Mouse (Mus musculus): ENCODE measurements around the gene Psmd9. TPM values are rescaled to one million over a fixed set of nuclear protein-coding genes. Genes with fewer than 3 reads are reported as not detected.

Psmd9 gene
- polyA plus RNA-seq, 1 experiment from 2014 or later, result 54.9 TPM

- no peaks in the 10 kb centered on the region for H3K9me3 ChIP-seq (replicated peaks)
- peak overlapping the region; percentile 99 for H3K9ac ChIP-seq
- H3K36me3 ChIP-seq, result peaks cover 31% of the 10 kb centered on the region
- peak overlapping the region; percentile 96 for H3K4me2 ChIP-seq
- ATAC-seq (replicated peaks; ENCODE audit: insufficient number of reproducible peaks, insufficient read depth, low FRiP score, low read depth), result no peak
- H3K4me3 ChIP-seq, result peak overlapping the region; percentile 92
- H3K4me1 ChIP-seq (replicated peaks), result peaks cover 50% of the 10 kb centered on the region
- WGBS, result 42% methylated on average over 20 of the region's 20 CpGs
- no peak overlapping the region for H3K27ac ChIP-seq
- no peaks in the 10 kb centered on the region for H3K27me3 ChIP-seq
Observed at GRCm38 (mm10) chr5:123144746-123145590, 24.2 kb upstream of the Psmd9 start.

GRCm38 (mm10) chr5:123146357-123146756 is 22.9 kb upstream of the Psmd9 start:
- Histone ChIP-seq H3K4me1 (replicated peaks) (peaks cover 63% of the 10 kb centered on the region), H3K36me3 (peaks cover 31% of the 10 kb centered on the region), H3K9ac (no peak overlapping the region), H3K4me2 (no peak overlapping the region), H3K4me3 (no peak overlapping the region), H3K27me3 (no peaks in the 10 kb centered on the region), H3K9me3 (replicated peaks) (no peaks in the 10 kb centered on the region), H3K27ac (no peak overlapping the region)
- no peak for ATAC-seq (replicated peaks; ENCODE audit: insufficient number of reproducible peaks, insufficient read depth, low FRiP score, low read depth)
- WGBS, result 83% methylated on average over 11 of the region's 11 CpGs

DNA sequence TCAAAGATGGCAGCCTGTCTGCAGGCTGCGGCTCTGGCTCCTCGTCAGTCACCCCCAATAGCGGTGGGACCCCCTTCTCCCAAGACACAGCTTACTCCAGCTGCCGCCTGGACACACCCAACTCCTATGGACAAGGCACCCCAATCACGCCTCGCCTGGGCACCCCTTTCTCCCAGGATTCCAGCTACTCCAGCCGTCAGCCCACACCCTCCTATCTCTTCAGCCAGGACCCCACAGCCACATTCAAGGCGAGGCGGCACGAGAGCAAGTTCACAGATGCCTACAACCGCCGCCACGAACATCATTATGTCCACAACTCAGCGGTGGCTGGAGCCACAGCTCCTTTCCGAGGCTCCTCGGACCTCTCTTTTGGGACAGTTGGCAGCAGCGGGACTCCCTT is 21.6 kb upstream of the Psmd9 start:
- Histone ChIP-seq H3K9me3 (replicated peaks) (no peaks in the 10 kb centered on the region), H3K36me3 (peaks cover 43% of the 10 kb centered on the region), H3K4me3 (no peak overlapping the region), H3K4me1 (replicated peaks) (peaks cover 70% of the 10 kb centered on the region), H3K9ac (no peak overlapping the region), H3K27ac (no peak overlapping the region), H3K27me3 (no peaks in the 10 kb centered on the region), H3K4me2 (no peak overlapping the region)
- ATAC-seq (replicated peaks; ENCODE audit: insufficient number of reproducible peaks, insufficient read depth, low FRiP score, low read depth), result no peak
- 75% methylated on average over 17 of the region's 17 CpGs for WGBS

GRCm38 (mm10) chr5:123148073-123148722 is 21.0 kb upstream of the Psmd9 start:
- Histone ChIP-seq H3K36me3 (peaks cover 49% of the 10 kb centered on the region), H3K27me3 (no peaks in the 10 kb centered on the region), H3K9ac (no peak overlapping the region), H3K27ac (no peak overlapping the region), H3K4me3 (no peak overlapping the region), H3K9me3 (replicated peaks) (no peaks in the 10 kb centered on the region), H3K4me1 (replicated peaks) (peaks cover 70% of the 10 kb centered on the region), H3K4me2 (no peak overlapping the region)
- WGBS, result 83% methylated on average over 25 of the region's 25 CpGs
- no peak for ATAC-seq (replicated peaks; ENCODE audit: insufficient number of reproducible peaks, insufficient read depth, low FRiP score, low read depth)

DNA sequence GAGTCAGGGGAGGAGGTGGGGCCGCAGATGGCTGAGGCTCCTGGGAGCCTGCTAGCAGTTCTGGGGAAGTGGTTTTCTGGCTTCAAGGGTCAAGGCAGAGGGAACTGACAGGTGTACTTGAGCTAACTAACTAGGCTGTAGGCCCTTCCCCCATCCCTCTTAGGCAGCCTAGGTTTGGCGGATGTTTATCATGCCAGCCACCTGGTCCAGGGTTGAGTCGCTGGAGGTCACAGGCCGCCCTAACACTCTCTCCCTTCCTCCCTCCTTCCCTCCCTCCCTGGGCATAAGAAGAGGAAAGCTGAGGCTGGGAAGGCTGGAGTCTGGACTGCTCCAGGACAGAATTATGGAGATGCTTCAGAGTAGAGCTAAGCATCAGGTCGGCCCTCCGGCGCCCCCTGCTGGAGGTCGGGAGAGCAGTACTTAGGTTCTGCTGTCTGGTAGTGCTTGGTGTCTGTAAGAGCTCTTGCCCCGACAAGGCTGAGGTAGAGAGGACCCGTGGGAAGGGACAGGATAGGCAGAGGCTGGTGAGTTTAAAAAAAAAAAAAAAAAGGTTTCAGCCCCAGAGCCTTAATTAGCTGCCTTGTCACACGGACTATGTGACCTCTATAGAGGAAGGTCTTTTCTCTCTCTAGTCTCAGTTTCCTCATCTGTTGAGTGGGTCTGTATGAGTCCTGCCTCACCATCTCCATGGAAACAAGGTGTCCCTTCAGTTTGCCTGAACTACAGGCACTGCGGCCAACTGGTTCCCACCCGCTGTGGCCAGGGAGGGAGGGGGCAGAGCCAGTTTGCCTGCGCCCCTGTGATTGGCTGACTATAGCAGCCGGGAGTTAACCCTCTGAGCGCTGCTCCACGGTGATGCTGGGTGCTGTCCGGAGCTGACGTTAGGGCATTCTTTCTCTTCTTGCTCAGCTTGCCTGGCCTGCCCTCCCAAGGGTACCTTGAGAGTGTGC is 19.5 kb upstream of the Psmd9 start:
- Histone ChIP-seq H3K4me1 (replicated peaks) (peaks cover 60% of the 10 kb centered on the region), H3K9ac (peak overlapping the region; percentile 30; the same call in 1 of the 2 replicates), H3K36me3 (peaks cover 64% of the 10 kb centered on the region), H3K27ac (peak overlapping the region; percentile 62), H3K27me3 (no peaks in the 10 kb centered on the region), H3K9me3 (replicated peaks) (no peaks in the 10 kb centered on the region), H3K4me3 (peak overlapping the region; percentile 42), H3K4me2 (peak overlapping the region; percentile 60)
- peak; percentile 82 for ATAC-seq (replicated peaks; ENCODE audit: insufficient number of reproducible peaks, insufficient read depth, low FRiP score, low read depth)
- 6% methylated on average over 19 of the region's 19 CpGs for WGBS

DNA sequence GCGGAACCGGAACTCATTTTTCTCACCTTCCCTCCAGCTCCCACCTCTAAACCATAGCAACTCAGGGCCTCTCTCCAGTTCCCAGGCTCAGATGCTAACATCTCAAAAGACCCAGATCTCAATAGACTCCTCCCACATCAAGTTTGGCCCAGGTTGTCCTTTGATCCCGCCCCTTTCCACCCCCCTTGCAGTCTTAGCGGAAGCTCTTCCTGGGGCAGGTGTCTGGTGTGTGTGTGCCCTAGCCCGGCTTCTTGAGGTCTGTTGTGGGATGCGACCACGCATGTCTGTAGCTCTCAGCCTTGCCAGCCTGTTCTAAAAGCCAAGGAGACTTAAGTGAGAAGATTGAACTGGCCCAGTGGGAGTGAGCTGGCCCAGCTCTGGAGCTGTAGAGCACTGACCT is 18.6 kb upstream of the Psmd9 start:
- H3K36me3 ChIP-seq, result peaks cover 68% of the 10 kb centered on the region
- peaks cover 51% of the 10 kb centered on the region for H3K4me1 ChIP-seq (replicated peaks)
- WGBS, result 42% methylated on average over 7 of the region's 7 CpGs
- H3K27me3 ChIP-seq, result no peaks in the 10 kb centered on the region
- no peak for ATAC-seq (replicated peaks; ENCODE audit: insufficient number of reproducible peaks, insufficient read depth, low FRiP score, low read depth)
- peak overlapping the region; percentile 55 for H3K27ac ChIP-seq
- H3K9ac ChIP-seq, result peak overlapping the region; percentile 0; the same call in 1 of the 2 replicates
- H3K9me3 ChIP-seq (replicated peaks), result no peaks in the 10 kb centered on the region
- H3K4me3 ChIP-seq, result peak overlapping the region; percentile 42
- peak overlapping the region; percentile 60 for H3K4me2 ChIP-seq

DNA sequence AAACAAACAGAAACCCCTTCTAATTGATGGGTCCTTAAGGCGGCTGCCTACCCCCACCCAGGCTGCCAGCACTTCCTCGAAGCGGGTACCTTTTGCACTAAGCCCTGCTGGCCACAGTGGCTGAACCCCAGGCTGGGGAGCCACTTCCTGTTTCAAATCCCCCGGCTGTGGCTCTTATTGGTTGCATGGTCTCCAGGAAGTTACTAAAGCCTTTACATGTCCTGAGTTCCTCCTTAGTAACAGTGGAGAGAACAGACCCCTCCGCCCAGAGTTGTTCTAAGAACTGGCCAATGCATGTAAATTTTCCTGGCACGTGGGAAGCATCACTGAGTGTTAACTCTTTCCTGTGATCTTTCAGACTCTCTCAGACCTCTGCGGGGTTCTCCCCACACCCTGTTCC is 18.1 kb upstream of the Psmd9 start:
- Histone ChIP-seq H3K4me2 (peak overlapping the region; percentile 60), H3K4me3 (peak overlapping the region; percentile 42), H3K9me3 (replicated peaks) (no peaks in the 10 kb centered on the region), H3K4me1 (replicated peaks) (peaks cover 48% of the 10 kb centered on the region), H3K36me3 (peaks cover 67% of the 10 kb centered on the region), H3K27me3 (no peaks in the 10 kb centered on the region), H3K9ac (peak overlapping the region; percentile 0; the same call in 1 of the 2 replicates), H3K27ac (peak overlapping the region; percentile 55)
- peak; percentile 33; the same call in 1 of the 2 replicates for ATAC-seq (replicated peaks; ENCODE audit: insufficient number of reproducible peaks, insufficient read depth, low FRiP score, low read depth)
- WGBS, result 42% methylated on average over 7 of the region's 7 CpGs

- H3K9me3 ChIP-seq (replicated peaks), result no peaks in the 10 kb centered on the region
- H3K4me3 ChIP-seq, result no peak overlapping the region
- no peak for ATAC-seq (replicated peaks; ENCODE audit: insufficient number of reproducible peaks, insufficient read depth, low FRiP score, low read depth)
- H3K27ac ChIP-seq, result no peak overlapping the region
- peaks cover 45% of the 10 kb centered on the region for H3K4me1 ChIP-seq (replicated peaks)
- no peak overlapping the region for H3K4me2 ChIP-seq
- WGBS, result 91% methylated on average over 18 of the region's 19 CpGs
- no peaks in the 10 kb centered on the region for H3K27me3 ChIP-seq
- peaks cover 63% of the 10 kb centered on the region for H3K36me3 ChIP-seq
- H3K9ac ChIP-seq, result no peak overlapping the region
Observed at GRCm38 (mm10) chr5:123151707-123152362, 17.4 kb upstream of the Psmd9 start.

GRCm38 (mm10) chr5:123152901-123153300 is 16.3 kb upstream of the Psmd9 start:
- Histone ChIP-seq H3K36me3 (peaks cover 63% of the 10 kb centered on the region), H3K9ac (no peak overlapping the region), H3K27ac (no peak overlapping the region), H3K9me3 (replicated peaks) (no peaks in the 10 kb centered on the region), H3K27me3 (no peaks in the 10 kb centered on the region), H3K4me3 (no peak overlapping the region), H3K4me1 (replicated peaks) (peaks cover 40% of the 10 kb centered on the region), H3K4me2 (no peak overlapping the region)
- 74% methylated on average over 1 of the region's 1 CpGs for WGBS
- no peak for ATAC-seq (replicated peaks; ENCODE audit: insufficient number of reproducible peaks, insufficient read depth, low FRiP score, low read depth)

DNA sequence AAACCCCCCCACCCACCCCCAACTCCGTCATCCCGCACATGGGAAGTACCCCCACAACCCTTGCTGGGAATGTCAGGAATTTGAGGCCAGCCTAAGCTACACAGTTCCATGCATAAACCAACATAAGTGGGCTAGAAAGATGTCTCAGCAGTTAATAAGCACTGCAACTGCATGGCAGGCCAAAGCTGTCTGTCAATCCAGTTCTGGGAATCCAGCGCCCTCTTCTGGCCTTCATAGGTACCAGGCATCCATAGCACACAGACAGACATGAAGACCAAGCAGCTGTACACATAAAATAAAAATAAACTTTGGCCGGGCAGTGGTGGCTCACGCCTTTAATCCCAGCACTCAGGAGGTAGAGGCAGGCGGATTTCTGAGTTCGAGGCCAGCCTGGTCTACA is 13.8 kb upstream of the Psmd9 start:
- no peak overlapping the region for H3K27ac ChIP-seq
- no peak overlapping the region for H3K4me2 ChIP-seq
- no peak overlapping the region for H3K9ac ChIP-seq
- ATAC-seq (replicated peaks; ENCODE audit: insufficient number of reproducible peaks, insufficient read depth, low FRiP score, low read depth), result no peak
- no peaks in the 10 kb centered on the region for H3K27me3 ChIP-seq
- no peak overlapping the region for H3K4me3 ChIP-seq
- H3K36me3 ChIP-seq, result peaks cover 77% of the 10 kb centered on the region
- 39% methylated on average over 7 of the region's 7 CpGs for WGBS
- H3K4me1 ChIP-seq (replicated peaks), result peaks cover 15% of the 10 kb centered on the region
- H3K9me3 ChIP-seq (replicated peaks), result no peaks in the 10 kb centered on the region

Measured in heart, embryonic 15.5 days (tissue).